Mouse (Mus musculus) neural tube, embryonic 11.5 days (tissue): Measurements from ENCODE around the gene Furin. TPM values are rescaled to one million over a fixed set of nuclear protein-coding genes. Genes with fewer than 3 reads are reported as not detected.
A peak's percentile ranks its signal among the peaks of the same experiment; 100 is the strongest.

Experiments
- ATAC-seq: fragments of 200-750 bp; cut with Nextera tagmentation; 2 replicates; pipeline ENCODE4 v1.8.0; 2017; ENCODE audit warnings: moderate number of reproducible peaks, mild to moderate bottlenecking, moderate TSS enrichment, moderate library complexity; ENCODE audit not compliant: insufficient read depth, low FRiP score, low TSS enrichment
- DNase-seq: peaks from one replicate; pipeline ENCODE4 v3.0.0-alpha.2; 2015; ENCODE audit warnings: low spot score
- H3K27ac ChIP-seq: fragments of 300-500 bp; sonication (generic); 2 replicates; pipeline ENCODE4 v1.5.1; 2014; ENCODE audit warnings: low read depth, mild to moderate bottlenecking, low read length
- H3K27me3 ChIP-seq: fragments of 300-500 bp; sonication (generic); 2 replicates; pipeline ENCODE4 v1.6.1; 2014; ENCODE audit warnings: mild to moderate bottlenecking, low read length, mixed read lengths; ENCODE audit not compliant: control insufficient read depth, insufficient read depth
- H3K36me3 ChIP-seq: fragments of 300-500 bp; sonication (generic); 2 replicates; pipeline ENCODE4 v1.6.1; 2014; ENCODE audit warnings: mild to moderate bottlenecking, low read length, moderate library complexity, mixed read lengths; ENCODE audit not compliant: control insufficient read depth, insufficient read depth
- H3K4me1 ChIP-seq: fragments of 300-500 bp; sonication (generic); 2 replicates; pipeline ENCODE4 v1.6.1; 2014; ENCODE audit warnings: low read length, mixed read lengths; ENCODE audit not compliant: control insufficient read depth, insufficient read depth
- H3K4me2 ChIP-seq: fragments of 300-500 bp; sonication (generic); 2 replicates; pipeline ENCODE4 v1.6.1; 2014; ENCODE audit warnings: low read depth, mild to moderate bottlenecking, moderate library complexity
- H3K4me3 ChIP-seq: fragments of 300-500 bp; sonication (generic); 2 replicates; pipeline ENCODE4 v1.5.1; 2014; ENCODE audit warnings: low read depth, low read length
- H3K9ac ChIP-seq: fragments of 300-500 bp; sonication (generic); 2 replicates; pipeline ENCODE4 v1.6.1; 2014; ENCODE audit warnings: mild to moderate bottlenecking, low read length
- H3K9me3 ChIP-seq: fragments of 300-500 bp; sonication (generic); 2 replicates; pipeline ENCODE4 v1.6.1; 2016; ENCODE audit warnings: low read length; ENCODE audit not compliant: control insufficient read depth
- WGBS: fragments of 180-500 bp; shearing (Covaris S2); extraction: QIAGEN DNeasy Blood & Tissue Kit; methylation state at CpG from one replicate; pipeline ENCODE4 v1.1.7; 2014; 5-methylcytosine and 5-hydroxymethylcytosine counted together
- polyA plus RNA-seq: library from polyadenylated mRNA; unstranded; fragments of >200 nt; fragmentation: Nextera tagmentation; extraction: Ambion mirVana; gene quantifications from 2 replicates; pipeline ENCODE4 v1.2.1, GENCODE M21; 2014

The Furin gene
- polyA plus RNA-seq, 1 experiment from 2014 or later: 4.9 TPM

DNA sequence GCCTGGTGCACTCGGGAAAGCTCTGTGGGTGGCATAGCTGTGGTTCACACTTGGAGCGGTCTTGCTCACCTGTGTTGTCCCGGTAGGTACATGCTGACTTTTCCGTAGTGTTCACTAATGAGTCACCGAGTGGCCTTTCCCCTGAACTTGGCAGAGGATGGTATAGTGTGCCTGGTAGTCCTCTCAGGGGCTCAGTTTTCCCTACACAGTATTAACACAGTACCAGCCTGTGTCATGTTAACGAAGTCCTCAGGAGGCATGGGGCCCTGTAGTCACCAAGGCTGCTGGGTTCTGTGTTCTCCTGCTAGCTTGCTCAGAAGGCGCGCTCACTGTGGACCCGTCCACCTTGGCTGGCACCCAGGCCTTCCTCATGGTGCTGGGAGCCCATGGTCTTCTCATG lies 5.1 kb upstream of the Furin start:
- H3K9me3 ChIP-seq: no peaks in the 10 kb centered on the region
- no peak overlapping the region for H3K9ac ChIP-seq
- 86% methylated on average over 9 of the region's 9 CpGs for WGBS
- H3K4me3 ChIP-seq: no peak overlapping the region
- H3K27ac ChIP-seq: no peak overlapping the region
- H3K4me1 ChIP-seq: no peaks in the 10 kb centered on the region
- no peak for ATAC-seq
- no peak overlapping the region for H3K4me2 ChIP-seq
- no peaks in the 10 kb centered on the region for H3K36me3 ChIP-seq
- DNase-seq: no peak
- no peaks in the 10 kb centered on the region for H3K27me3 ChIP-seq

DNA sequence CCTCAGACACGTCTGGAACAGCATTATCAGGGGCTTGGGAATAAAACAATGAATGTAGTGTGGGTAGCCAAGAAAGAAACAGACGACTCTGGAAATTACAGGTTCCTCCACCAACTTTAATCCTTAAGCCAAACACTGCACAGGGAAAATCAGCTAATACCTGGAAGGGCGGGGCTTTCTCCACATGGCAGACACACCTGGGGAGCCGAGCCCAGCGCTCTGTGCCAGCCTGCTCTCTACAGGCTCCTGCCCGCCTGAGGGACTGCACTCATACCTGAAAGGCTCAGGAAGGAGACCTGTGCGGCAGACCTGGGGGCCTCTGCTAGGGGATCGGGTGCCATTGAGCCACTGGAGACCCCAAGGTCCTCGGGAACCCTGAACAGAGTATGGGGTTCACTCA lies 2.5 kb upstream of the Furin start:
- no peak overlapping the region for H3K27ac ChIP-seq
- WGBS: 84% methylated on average over 9 of the region's 9 CpGs
- no peak overlapping the region for H3K4me3 ChIP-seq

DNA sequence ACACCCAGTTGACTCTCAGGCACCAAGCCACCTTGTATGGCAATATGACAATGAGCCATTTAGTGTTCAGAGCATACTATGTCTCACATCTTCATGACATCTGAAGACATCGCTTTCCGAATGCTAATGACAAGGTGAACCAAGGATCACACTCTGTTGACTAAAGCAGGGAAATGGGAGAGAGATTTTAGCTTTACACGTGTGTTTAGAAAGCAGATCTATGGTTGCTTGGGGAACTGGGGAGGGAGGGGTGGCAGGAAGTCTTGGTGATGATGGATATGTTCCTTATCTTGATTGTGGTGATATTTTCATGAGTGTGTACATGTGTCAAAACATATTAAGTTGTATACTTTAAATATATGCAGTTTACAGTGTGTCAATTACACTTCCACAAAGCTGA lies 950 bp upstream of the Furin start:
- Histone ChIP-seq H3K9ac (no peak overlapping the region), H3K27ac (no peak overlapping the region), H3K4me2 (no peak overlapping the region), H3K4me1 (peaks cover 5% of the 10 kb centered on the region), H3K36me3 (no peaks in the 10 kb centered on the region), H3K9me3 (no peaks in the 10 kb centered on the region), H3K27me3 (no peaks in the 10 kb centered on the region), H3K4me3 (no peak overlapping the region)
- DNase-seq: no peak
- WGBS: 90% methylated on average over 3 of the region's 3 CpGs
- ATAC-seq: no peak

More for the DNA sequence above, 2.5 kb upstream of the Furin start:
- Histone ChIP-seq H3K27me3 (no peaks in the 10 kb centered on the region), H3K9me3 (no peaks in the 10 kb centered on the region), H3K9ac (no peak overlapping the region), H3K36me3 (no peaks in the 10 kb centered on the region), H3K4me1 (no peaks in the 10 kb centered on the region), H3K4me2 (no peak overlapping the region)
- no peak for ATAC-seq
- no peak for DNase-seq

DNA sequence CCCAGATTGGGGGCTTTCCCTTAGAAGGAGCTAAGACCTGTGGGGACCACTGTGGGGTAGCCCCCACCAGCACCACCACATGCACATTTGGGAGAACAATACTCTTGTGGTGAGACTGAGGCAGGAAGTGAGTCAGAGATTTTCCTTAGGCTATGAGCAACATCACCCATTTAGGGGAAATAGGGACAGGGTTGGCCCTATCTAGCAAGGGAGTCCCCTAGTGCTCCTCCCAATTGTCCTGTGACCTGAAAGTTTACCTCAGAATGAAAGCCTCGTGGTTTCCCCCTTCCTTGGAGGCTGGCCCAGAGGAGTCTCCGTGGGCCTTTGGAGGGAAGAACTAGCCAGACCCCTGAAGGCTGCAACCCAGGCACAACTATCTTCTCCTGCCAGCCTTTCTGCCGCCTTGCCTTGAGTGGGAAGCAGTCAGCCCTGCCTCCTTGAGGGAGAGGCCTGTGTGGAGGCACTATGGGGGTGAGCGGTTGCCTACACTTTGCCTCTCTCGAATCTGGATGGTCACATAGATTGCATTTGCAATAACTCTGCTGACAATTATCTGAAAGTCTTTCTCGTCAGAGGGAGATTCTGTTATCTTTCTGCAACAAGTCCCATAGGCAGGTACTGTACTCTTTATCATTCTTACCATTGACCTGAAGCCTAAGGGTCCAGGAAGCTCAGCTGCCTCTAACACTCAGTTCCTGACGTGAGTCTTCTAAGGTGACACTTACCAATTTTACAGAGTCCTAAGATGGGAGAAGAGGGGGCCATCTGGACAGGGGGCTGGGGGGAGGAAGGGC lies 938 bp downstream of the Furin start:
- no peak for DNase-seq

DNA sequence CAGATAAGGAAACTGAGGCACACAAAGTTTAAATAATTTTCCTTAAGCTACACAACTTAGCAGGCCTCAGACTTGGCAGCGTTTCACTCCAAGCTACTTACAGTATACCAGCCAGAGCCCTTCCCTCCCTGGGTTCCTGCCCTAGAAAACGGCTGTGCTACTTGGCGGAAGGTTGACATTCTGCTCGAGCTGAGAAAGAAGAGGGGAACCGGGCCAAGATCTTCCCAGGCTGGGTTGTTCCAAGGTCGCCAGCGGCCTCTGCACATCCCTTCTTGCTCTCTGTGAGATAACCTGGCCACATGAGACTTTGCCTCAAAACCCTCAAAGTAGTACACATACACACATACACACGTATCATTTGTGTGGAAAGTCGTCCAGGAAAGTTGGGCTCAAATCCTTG lies 1.7 kb downstream of the Furin start:
- Histone ChIP-seq H3K4me1 (peaks cover 12% of the 10 kb centered on the region), H3K27me3 (no peaks in the 10 kb centered on the region), H3K9me3 (no peaks in the 10 kb centered on the region), H3K9ac (no peak overlapping the region), H3K4me3 (no peak overlapping the region), H3K4me2 (peak overlapping the region; percentile 96; the same call in 1 of the 2 replicates), H3K36me3 (no peaks in the 10 kb centered on the region), H3K27ac (no peak overlapping the region)
- ATAC-seq: no peak
- no peak for DNase-seq
- WGBS: 56% methylated on average over 9 of the region's 9 CpGs

More for the DNA sequence above, 938 bp downstream of the Furin start:
- H3K36me3 ChIP-seq: no peaks in the 10 kb centered on the region
- H3K27me3 ChIP-seq: no peaks in the 10 kb centered on the region
- no peak overlapping the region for H3K27ac ChIP-seq
- WGBS: 65% methylated on average over 7 of the region's 7 CpGs
- no peak overlapping the region for H3K4me3 ChIP-seq
- H3K9me3 ChIP-seq: no peaks in the 10 kb centered on the region
- no peak overlapping the region for H3K9ac ChIP-seq
- ATAC-seq: no peak
- H3K4me2 ChIP-seq: no peak overlapping the region
- peaks cover 12% of the 10 kb centered on the region for H3K4me1 ChIP-seq

DNA sequence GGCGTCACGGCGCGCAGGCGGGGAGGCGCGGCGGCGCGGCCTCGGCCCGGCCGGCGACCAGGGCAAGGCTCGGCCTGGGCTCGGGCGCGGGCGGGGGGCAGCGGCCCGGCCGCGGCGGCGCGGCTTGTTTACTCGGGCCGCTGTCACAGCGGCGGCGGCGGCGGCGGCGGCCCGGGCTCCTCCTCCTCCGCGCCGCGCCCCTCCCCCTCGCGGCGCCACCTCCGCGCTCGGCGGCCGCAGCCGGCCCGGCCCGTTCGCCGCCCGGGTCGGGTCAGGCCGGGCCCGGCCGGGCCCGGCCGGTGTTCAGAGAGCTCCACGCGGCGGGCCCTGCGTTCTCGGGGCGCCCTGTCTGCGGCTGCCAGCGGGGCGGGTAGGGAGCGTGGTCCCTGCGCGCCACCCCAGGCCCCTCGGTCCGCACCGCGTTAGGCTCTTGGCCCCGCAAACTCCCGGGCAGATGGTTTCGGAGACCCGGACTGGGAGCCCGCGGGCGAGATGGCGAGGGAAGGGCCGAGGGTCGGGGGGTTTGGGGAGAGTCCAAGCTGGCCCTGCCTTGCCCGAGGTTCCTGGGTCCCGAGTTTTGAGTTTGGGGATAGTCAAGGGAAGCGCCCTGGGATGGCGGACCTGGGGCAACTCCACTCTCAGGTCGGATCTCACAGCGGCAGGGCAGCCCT lies 2.5 kb downstream of the Furin start:
- no peaks in the 10 kb centered on the region for H3K36me3 ChIP-seq
- peak overlapping the region; percentile 75 for H3K27ac ChIP-seq
- peaks cover 12% of the 10 kb centered on the region for H3K4me1 ChIP-seq
- under 1% methylated on average over 32 of the region's 92 CpGs for WGBS
- ATAC-seq (peak; percentile 64), DNase-seq (peak; percentile 81)
- peak overlapping the region; percentile 96 for H3K4me2 ChIP-seq
- no peaks in the 10 kb centered on the region for H3K27me3 ChIP-seq
- peak overlapping the region; percentile 75 for H3K9ac ChIP-seq
- H3K4me3 ChIP-seq: peak overlapping the region; percentile 76
- no peaks in the 10 kb centered on the region for H3K9me3 ChIP-seq

DNA sequence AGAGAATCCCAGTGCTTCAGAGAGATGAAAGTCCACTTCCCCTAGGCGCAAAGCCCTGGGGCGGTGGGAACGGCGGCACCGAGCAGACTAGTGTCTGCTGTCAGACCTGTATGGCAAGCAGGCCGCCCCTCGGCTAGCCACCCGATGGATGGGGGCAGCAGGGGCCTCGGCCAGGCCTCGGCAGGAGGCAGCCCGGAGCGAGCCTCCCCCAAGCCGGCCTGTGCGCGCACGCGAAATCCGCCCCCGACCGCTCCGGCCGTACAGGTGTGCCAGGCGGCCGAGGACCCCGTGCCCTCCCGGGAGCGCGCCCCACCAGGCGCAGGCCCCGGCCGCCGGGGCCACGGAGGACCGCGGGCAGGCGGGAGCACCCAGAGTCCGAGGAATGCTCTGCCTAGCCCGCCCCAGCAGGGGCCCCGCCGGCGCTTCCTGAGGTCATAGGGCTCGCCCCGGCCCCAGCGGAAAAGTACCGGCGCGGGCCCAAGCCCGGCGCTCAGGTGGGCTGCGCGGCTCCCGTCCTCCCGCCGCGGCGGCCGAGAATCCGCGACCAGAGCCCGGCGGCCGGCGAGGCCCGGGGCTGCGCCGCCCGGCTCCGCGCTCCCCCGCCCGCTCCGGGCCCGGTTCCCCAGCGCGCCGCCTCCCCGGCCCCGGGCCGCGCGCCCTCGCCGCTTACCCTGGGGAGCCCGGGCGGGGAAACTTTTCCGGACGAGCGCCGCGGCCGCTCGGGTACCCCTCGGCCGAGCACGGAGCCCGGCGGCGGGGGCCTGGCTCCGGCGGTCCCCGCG lies 3.2 kb downstream of the Furin start:
- under 1% methylated on average over 64 of the region's 102 CpGs for WGBS
- H3K27me3 ChIP-seq: no peaks in the 10 kb centered on the region
- H3K4me3 ChIP-seq: peak overlapping the region; percentile 76
- H3K9ac ChIP-seq: peak overlapping the region; percentile 75
- no peaks in the 10 kb centered on the region for H3K36me3 ChIP-seq
- H3K4me2 ChIP-seq: peak overlapping the region; percentile 96
- H3K4me1 ChIP-seq: peaks cover 12% of the 10 kb centered on the region
- peak; percentile 62 for ATAC-seq
- H3K9me3 ChIP-seq: no peaks in the 10 kb centered on the region
- DNase-seq: peak; percentile 48
- H3K27ac ChIP-seq: peak overlapping the region; percentile 75

DNA sequence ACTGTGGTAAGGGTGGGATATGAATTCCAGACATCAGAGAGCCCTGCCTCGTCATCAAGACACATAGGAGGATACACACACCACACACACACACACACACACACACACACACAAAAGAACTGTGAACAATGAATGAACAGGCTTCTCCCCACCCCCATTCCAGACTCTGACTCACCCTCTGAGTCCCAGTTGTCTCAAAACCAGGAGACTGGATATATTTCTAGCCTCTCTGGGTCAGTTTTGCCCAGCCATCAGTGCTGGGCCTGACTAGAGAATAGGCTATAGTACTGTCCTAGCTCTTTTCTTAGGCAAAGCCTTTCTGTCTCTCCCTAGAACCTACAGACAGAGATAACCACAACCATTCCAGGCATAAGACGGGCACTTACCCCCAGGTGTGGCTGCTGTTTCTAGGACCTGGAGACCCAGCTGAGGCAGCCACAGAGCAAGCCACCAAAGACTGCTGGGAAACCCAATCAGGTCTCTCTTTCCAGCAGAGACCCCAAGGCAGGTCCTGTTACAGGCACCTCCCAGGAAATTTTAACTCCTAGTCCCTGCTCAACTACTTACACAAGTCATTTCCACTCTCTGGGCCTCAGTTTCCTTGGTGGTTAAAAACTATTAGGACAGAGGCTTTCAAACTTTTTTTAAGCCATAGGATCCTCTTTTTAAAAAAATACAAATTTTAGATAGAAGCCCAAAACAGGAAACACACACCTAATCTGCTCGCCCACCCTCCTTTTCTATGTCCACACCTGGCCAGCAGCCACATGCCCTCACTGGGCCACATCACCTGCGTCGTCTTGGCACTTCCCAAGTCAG lies 4.0 kb downstream of the Furin start:
- H3K9ac ChIP-seq: peak overlapping the region; percentile 75
- 21% methylated on average over 5 of the region's 5 CpGs for WGBS
- H3K4me3 ChIP-seq: peak overlapping the region; percentile 76
- H3K27me3 ChIP-seq: no peaks in the 10 kb centered on the region
- ATAC-seq: no peak
- H3K27ac ChIP-seq: no peak overlapping the region
- H3K4me1 ChIP-seq: peaks cover 12% of the 10 kb centered on the region
- no peaks in the 10 kb centered on the region for H3K9me3 ChIP-seq
- no peak for DNase-seq
- H3K36me3 ChIP-seq: 0 out of 2 replicates have a peak, but pooled peaks cover 4% of the 10 kb centered on the region
- H3K4me2 ChIP-seq: peak overlapping the region; percentile 96
